Mouse (Mus musculus): Measurements from ENCODE around the gene Plekhh3. TPM values are rescaled to one million over a fixed set of nuclear protein-coding genes. Genes with fewer than 3 reads are reported as not detected.
"Not testable (repeated sequence)": the region's sequence is repeated elsewhere in the genome, so short reads cannot be mapped to it uniquely, and the experiment has no call there.

Gene Plekhh3
- polyA plus RNA-seq, 1 experiment from 2014 or later = 7.2 TPM

GRCm38 (mm10) chr11:101127075-101127474 lies 44.1 kb downstream of the Plekhh3 start:
- H3K36me3 ChIP-seq (ENCODE audit: control insufficient read depth, insufficient read depth, low read length) = peaks cover 23% of the 10 kb centered on the region; the same call in 1 of the 2 replicates
- H3K4me3 ChIP-seq (ENCODE audit: low read depth, low read length) = no peak overlapping the region
- ATAC-seq (ENCODE audit: low read depth) = no peak
- H3K27ac ChIP-seq (ENCODE audit: low read depth, low read length) = no peak overlapping the region
- 75% methylated on average over 1 of the region's 1 CpGs for WGBS
- H3K9ac ChIP-seq (replicated peaks; ENCODE audit: low read depth, low read length) = no peak overlapping the region
- no peak overlapping the region for H3K4me2 ChIP-seq (ENCODE audit: low read depth, low read length)
- no peaks in the 10 kb centered on the region for H3K4me1 ChIP-seq (ENCODE audit: control insufficient read depth, insufficient read depth, low read length)
- no peaks in the 10 kb centered on the region for H3K9me3 ChIP-seq (ENCODE audit: control insufficient read depth, low read length)
- H3K27me3 ChIP-seq (ENCODE audit: control insufficient read depth, insufficient read depth, low read length) = no peaks in the 10 kb centered on the region

- ATAC-seq (ENCODE audit: low read depth); H3K4me1 ChIP-seq (ENCODE audit: control insufficient read depth, insufficient read depth, low read length); H3K27me3 ChIP-seq (ENCODE audit: control insufficient read depth, insufficient read depth, low read length); H3K4me2 ChIP-seq (ENCODE audit: low read depth, low read length); H3K27ac ChIP-seq (ENCODE audit: low read depth, low read length); H3K4me3 ChIP-seq (ENCODE audit: low read depth, low read length); H3K9ac ChIP-seq (replicated peaks; ENCODE audit: low read depth, low read length); H3K9me3 ChIP-seq (ENCODE audit: control insufficient read depth, low read length): not testable (repeated sequence)
- WGBS = 98% methylated on average over 6 of the region's 9 CpGs
- H3K36me3 ChIP-seq (ENCODE audit: control insufficient read depth, insufficient read depth, low read length) = peaks cover 23% of the 10 kb centered on the region; the same call in 1 of the 2 replicates
These were observed 46.1 kb downstream of the Plekhh3 start for GRCm38 (mm10) chr11:101125008-101125407.

GRCm38 (mm10) chr11:101124494-101124893 lies 46.7 kb downstream of the Plekhh3 start:
- H3K36me3 ChIP-seq (ENCODE audit: control insufficient read depth, insufficient read depth, low read length) = peaks cover 23% of the 10 kb centered on the region; the same call in 1 of the 2 replicates
- H3K27me3 ChIP-seq (ENCODE audit: control insufficient read depth, insufficient read depth, low read length); H3K4me1 ChIP-seq (ENCODE audit: control insufficient read depth, insufficient read depth, low read length); H3K9me3 ChIP-seq (ENCODE audit: control insufficient read depth, low read length); H3K9ac ChIP-seq (replicated peaks; ENCODE audit: low read depth, low read length); ATAC-seq (ENCODE audit: low read depth); H3K4me2 ChIP-seq (ENCODE audit: low read depth, low read length); H3K4me3 ChIP-seq (ENCODE audit: low read depth, low read length); H3K27ac ChIP-seq (ENCODE audit: low read depth, low read length): not testable (repeated sequence)
- WGBS = 97% methylated on average over 8 of the region's 8 CpGs

DNA sequence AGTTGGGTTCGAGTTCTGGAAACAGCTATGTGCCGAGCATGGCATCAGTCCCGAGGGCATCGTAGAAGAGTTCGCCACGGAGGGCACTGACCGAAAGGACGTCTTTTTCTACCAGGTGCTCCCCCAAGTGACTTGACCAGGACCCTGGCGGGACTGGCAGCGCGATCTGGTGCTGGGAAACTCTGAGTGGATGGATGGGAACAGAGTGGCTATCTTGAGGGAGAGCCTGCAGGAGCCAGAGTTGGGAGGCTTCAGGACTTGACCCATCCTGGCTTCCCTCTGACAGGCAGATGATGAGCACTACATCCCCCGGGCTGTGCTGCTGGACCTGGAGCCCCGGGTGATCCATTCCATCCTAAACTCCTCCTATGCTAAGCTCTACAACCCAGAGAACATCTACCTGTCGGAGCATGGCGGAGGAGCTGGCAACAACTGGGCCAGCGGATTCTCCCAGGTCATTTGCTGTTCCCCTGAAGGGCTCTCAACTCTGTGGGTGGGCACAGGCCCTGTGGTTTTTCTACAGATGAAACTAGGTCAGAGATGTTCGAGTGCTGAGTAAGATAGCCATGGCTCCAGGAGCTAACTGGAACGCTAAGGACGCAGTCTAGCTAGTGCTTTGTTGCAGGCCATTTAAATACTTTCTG lies 50.5 kb downstream of the Plekhh3 start:
- Histone ChIP-seq H3K4me1 (ENCODE audit: control insufficient read depth, insufficient read depth, low read length) (peaks cover 23% of the 10 kb centered on the region), H3K9ac (replicated peaks; ENCODE audit: low read depth, low read length) (peak overlapping the region; percentile 65), H3K27ac (ENCODE audit: low read depth, low read length) (peak overlapping the region; percentile 82), H3K27me3 (ENCODE audit: control insufficient read depth, insufficient read depth, low read length) (no peaks in the 10 kb centered on the region), H3K36me3 (ENCODE audit: control insufficient read depth, insufficient read depth, low read length) (peaks cover 14% of the 10 kb centered on the region; the same call in 1 of the 2 replicates), H3K4me2 (ENCODE audit: low read depth, low read length) (peak overlapping the region; percentile 85), H3K4me3 (ENCODE audit: low read depth, low read length) (peak overlapping the region; percentile 78), H3K9me3 (ENCODE audit: control insufficient read depth, low read length) (no peaks in the 10 kb centered on the region)
- 23% methylated on average over 19 of the region's 19 CpGs for WGBS
- no peak for ATAC-seq (ENCODE audit: low read depth)

- Histone ChIP-seq H3K9me3 (ENCODE audit: control insufficient read depth, low read length) (no peaks in the 10 kb centered on the region), H3K4me3 (ENCODE audit: low read depth, low read length) (peak within 1 kb of the TSS; percentile 78), H3K4me1 (ENCODE audit: control insufficient read depth, insufficient read depth, low read length) (peaks cover 23% of the 10 kb centered on the region), H3K27me3 (ENCODE audit: control insufficient read depth, insufficient read depth, low read length) (no peaks in the 10 kb centered on the region), H3K9ac (replicated peaks; ENCODE audit: low read depth, low read length) (peak within 1 kb of the TSS; percentile 93), H3K27ac (ENCODE audit: low read depth, low read length) (peak within 1 kb of the TSS; percentile 84), H3K36me3 (ENCODE audit: control insufficient read depth, insufficient read depth, low read length) (peaks cover 10% of the 10 kb centered on the region; the same call in 1 of the 2 replicates), H3K4me2 (ENCODE audit: low read depth, low read length) (peak within 1 kb of the TSS; percentile 91)
- WGBS = under 1% methylated on average over 61 of the region's 61 CpGs
- peak; percentile 94 for ATAC-seq (ENCODE audit: low read depth)
These were observed 51.2 kb downstream of the Plekhh3 start, which contains the start of the genes Retreg3 and Tubg1 for GRCm38 (mm10) chr11:101119761-101120544. TSS of gene Retreg3 (minus strand) at chr11:101119893. TSS of gene Tubg1 (plus strand) at chr11:101119938.

GRCm38 (mm10) chr11:101119131-101119760 lies 51.9 kb downstream of the Plekhh3 start:
- Histone ChIP-seq H3K27me3 (ENCODE audit: control insufficient read depth, insufficient read depth, low read length) (no peaks in the 10 kb centered on the region), H3K9me3 (ENCODE audit: control insufficient read depth, low read length) (no peaks in the 10 kb centered on the region), H3K4me1 (ENCODE audit: control insufficient read depth, insufficient read depth, low read length) (peaks cover 26% of the 10 kb centered on the region), H3K4me2 (ENCODE audit: low read depth, low read length) (peak overlapping the region; percentile 91), H3K27ac (ENCODE audit: low read depth, low read length) (peak overlapping the region; percentile 84), H3K36me3 (ENCODE audit: control insufficient read depth, insufficient read depth, low read length) (peaks cover 10% of the 10 kb centered on the region; the same call in 1 of the 2 replicates), H3K4me3 (ENCODE audit: low read depth, low read length) (peak overlapping the region; percentile 78), H3K9ac (replicated peaks; ENCODE audit: low read depth, low read length) (peak overlapping the region; percentile 93)
- peak; percentile 84 for ATAC-seq (ENCODE audit: low read depth)
- WGBS = under 1% methylated on average over 35 of the region's 39 CpGs

GRCm38 (mm10) chr11:101118105-101118504 lies 53.0 kb downstream of the Plekhh3 start:
- WGBS = 50% methylated on average over 4 of the region's 4 CpGs
- Histone ChIP-seq H3K4me2 (ENCODE audit: low read depth, low read length) (peak overlapping the region; percentile 91), H3K27ac (ENCODE audit: low read depth, low read length) (no peak overlapping the region)

DNA sequence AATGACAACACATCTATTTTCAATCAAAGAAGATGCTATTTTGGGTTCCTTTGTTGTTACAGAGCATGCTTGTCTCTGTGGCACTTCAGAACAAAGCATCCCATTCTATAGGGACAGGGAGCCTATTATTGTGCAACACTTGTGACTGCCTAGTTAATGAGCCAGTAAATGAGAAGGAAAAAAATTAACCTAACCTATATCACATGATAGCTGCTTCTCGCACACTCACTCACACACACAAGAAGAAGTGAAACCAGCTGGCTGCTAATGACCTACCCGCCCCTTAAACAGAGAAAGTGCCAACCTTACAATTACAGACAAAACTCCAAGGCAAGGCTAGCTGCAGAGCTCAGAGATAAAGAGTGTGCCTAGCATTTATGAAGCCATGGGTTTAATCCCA lies 55.6 kb downstream of the Plekhh3 start:
- Histone ChIP-seq H3K9me3 (ENCODE audit: control insufficient read depth, low read length) (no peaks in the 10 kb centered on the region), H3K4me2 (ENCODE audit: low read depth, low read length) (no peak overlapping the region), H3K4me1 (ENCODE audit: control insufficient read depth, insufficient read depth, low read length) (peaks cover 19% of the 10 kb centered on the region), H3K4me3 (ENCODE audit: low read depth, low read length) (no peak overlapping the region), H3K9ac (replicated peaks; ENCODE audit: low read depth, low read length) (no peak overlapping the region), H3K27me3 (ENCODE audit: control insufficient read depth, insufficient read depth, low read length) (no peaks in the 10 kb centered on the region), H3K36me3 (ENCODE audit: control insufficient read depth, insufficient read depth, low read length) (no peaks in the 10 kb centered on the region), H3K27ac (ENCODE audit: low read depth, low read length) (0 out of 2 replicates have a peak overlapping the region, but pooled peaks have one; percentile 24)
- no peak for ATAC-seq (ENCODE audit: low read depth)
- WGBS = 34% methylated on average over 2 of the region's 2 CpGs

More at GRCm38 (mm10) chr11:101118105-101118504, 53.0 kb downstream of the Plekhh3 start:
- no peak for ATAC-seq (ENCODE audit: low read depth)
- Histone ChIP-seq H3K4me1 (ENCODE audit: control insufficient read depth, insufficient read depth, low read length) (peaks cover 26% of the 10 kb centered on the region), H3K36me3 (ENCODE audit: control insufficient read depth, insufficient read depth, low read length) (peaks cover 6% of the 10 kb centered on the region; the same call in 1 of the 2 replicates), H3K9me3 (ENCODE audit: control insufficient read depth, low read length) (no peaks in the 10 kb centered on the region), H3K9ac (replicated peaks; ENCODE audit: low read depth, low read length) (no peak overlapping the region), H3K4me3 (ENCODE audit: low read depth, low read length) (no peak overlapping the region), H3K27me3 (ENCODE audit: control insufficient read depth, insufficient read depth, low read length) (no peaks in the 10 kb centered on the region)
